Mouse (Mus musculus) splenic B cell, adult 2 months (primary cell): ENCODE results near the gene Nme7.
A peak's percentile ranks its signal among the peaks of the same experiment; 100 is the strongest.

Experiments used
- DNase-seq: peaks from one replicate; pipeline ENCODE4 v3.0.0-alpha.2; 2011; ENCODE audit warnings: low read depth, low spot score
- H3K27me3 ChIP-seq: 2 replicates; pipeline ENCODE4 v1.6.1; 2012; ENCODE audit warnings: mild to moderate bottlenecking, low read length, moderate library complexity, mixed read lengths; ENCODE audit not compliant: control insufficient read depth, poor library complexity, insufficient read depth, severe bottlenecking
- H3K36me3 ChIP-seq: 2 replicates; pipeline ENCODE4 v1.6.1; 2012; ENCODE audit warnings: mild to moderate bottlenecking, low read length, moderate library complexity, mixed read lengths; ENCODE audit not compliant: control insufficient read depth, poor library complexity, insufficient read depth, severe bottlenecking

Gene Nme7

GRCm38 (mm10) chr1:164307124-164307751 is 3.3 kb downstream of the Nme7 start, which contains the start of gene Blzf1:
Blzf1 (minus strand) TSS chr1:164307489.
- Histone ChIP-seq H3K36me3 (peaks cover under 1% of the 10 kb centered on the region), H3K27me3 (no peaks in the 10 kb centered on the region)
- peak; percentile 98 for DNase-seq

GRCm38 (mm10) chr1:164307922-164308321 is 4.0 kb downstream of the Nme7 start:
- no peak for DNase-seq
- H3K36me3 ChIP-seq: no peaks in the 10 kb centered on the region; the same call in 1 of the 2 replicates
- no peaks in the 10 kb centered on the region for H3K27me3 ChIP-seq

DNA sequence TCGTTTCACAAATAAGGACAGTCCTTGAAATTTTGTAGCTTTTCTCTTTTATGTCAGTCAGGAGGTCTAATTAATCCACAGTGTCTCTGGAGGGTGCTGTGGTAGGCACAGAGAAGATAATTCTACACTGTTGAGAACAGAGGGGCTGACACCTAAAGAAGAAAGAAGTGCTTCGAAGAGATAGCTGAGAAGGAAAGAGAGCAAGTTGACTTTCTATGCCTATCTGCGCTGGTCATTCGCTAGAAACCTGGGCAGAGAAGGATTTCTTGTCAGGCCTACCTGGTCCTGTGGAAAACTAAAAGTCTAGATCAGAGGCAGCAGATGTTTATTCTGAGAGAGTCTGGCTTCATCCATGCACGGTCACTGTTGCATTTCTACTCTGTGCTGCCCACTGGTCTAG is 10.2 kb downstream of the Nme7 start:
- DNase-seq: no peak
- H3K36me3 ChIP-seq: 0 out of 2 replicates have a peak, but pooled peaks cover 1% of the 10 kb centered on the region
- no peaks in the 10 kb centered on the region for H3K27me3 ChIP-seq

DNA sequence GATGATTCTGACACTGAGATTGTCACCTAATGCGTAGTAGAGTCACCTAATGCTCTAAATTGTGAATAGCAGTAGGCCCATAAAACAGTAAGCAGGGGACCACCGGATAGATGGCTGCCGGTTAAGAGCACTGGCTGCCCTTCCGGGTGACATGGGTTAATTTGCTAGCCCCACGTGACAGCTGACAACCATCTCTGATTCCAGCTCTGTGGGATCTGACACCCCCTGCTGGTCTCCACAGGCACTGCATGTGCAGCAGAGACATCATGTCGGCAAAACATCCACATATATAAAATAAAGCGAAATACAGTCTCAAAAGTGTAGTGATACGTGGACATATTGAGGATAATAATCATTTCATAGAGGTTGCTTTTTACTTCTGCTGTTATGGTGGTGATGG is 11.3 kb downstream of the Nme7 start:
- Histone ChIP-seq H3K27me3 (no peaks in the 10 kb centered on the region; the same call in 1 of the 2 replicates), H3K36me3 (0 out of 2 replicates have a peak, but pooled peaks cover 1% of the 10 kb centered on the region)
- DNase-seq: peak; percentile 52

- Histone ChIP-seq H3K27me3 (no peaks in the 10 kb centered on the region; the same call in 1 of the 2 replicates), H3K36me3 (0 out of 2 replicates have a peak, but pooled peaks cover 1% of the 10 kb centered on the region)
- DNase-seq: peak; percentile 86
These were observed 12.8 kb downstream of the Nme7 start for GRCm38 (mm10) chr1:164316697-164317096.

- 0 out of 2 replicates have a peak, but pooled peaks cover 1% of the 10 kb centered on the region for H3K36me3 ChIP-seq
- DNase-seq: no peak
- no peaks in the 10 kb centered on the region; the same call in 1 of the 2 replicates for H3K27me3 ChIP-seq
These were observed 13.3 kb downstream of the Nme7 start for GRCm38 (mm10) chr1:164317261-164317660.

DNA sequence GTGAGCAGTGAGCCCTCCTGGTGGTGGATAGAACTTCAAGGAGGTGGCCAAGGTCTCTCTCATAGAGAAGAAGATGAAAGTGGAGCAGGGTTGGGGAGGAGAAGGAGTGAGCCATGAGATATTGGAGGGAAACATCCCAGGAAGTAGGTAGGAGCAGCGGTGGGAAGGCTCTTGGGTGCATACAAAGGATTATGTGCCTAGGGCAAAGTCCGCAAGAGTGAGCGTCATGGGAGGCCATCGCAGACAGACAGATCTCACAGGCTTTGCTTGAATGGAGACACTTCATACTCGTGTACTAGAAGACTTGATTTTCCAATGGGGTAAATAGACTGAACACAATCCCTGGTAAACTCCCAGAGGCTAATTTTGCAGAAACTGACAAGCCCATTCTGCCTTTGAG is 14.6 kb downstream of the Nme7 start:
- H3K36me3 ChIP-seq: 0 out of 2 replicates have a peak, but pooled peaks cover 1% of the 10 kb centered on the region
- DNase-seq: no peak

GRCm38 (mm10) chr1:164319542-164320140 is 15.7 kb downstream of the Nme7 start:
- DNase-seq: no peak
- Histone ChIP-seq H3K36me3 (no peaks in the 10 kb centered on the region), H3K27me3 (no peaks in the 10 kb centered on the region; the same call in 1 of the 2 replicates)

More for the DNA sequence above, 14.6 kb downstream of the Nme7 start:
- H3K27me3 ChIP-seq: no peaks in the 10 kb centered on the region; the same call in 1 of the 2 replicates

- DNase-seq: no peak
- Histone ChIP-seq H3K27me3 (no peaks in the 10 kb centered on the region; the same call in 1 of the 2 replicates), H3K36me3 (no peaks in the 10 kb centered on the region)
These were observed 16.8 kb downstream of the Nme7 start for GRCm38 (mm10) chr1:164320731-164321130.

- Histone ChIP-seq H3K27me3 (no peaks in the 10 kb centered on the region; the same call in 1 of the 2 replicates), H3K36me3 (no peaks in the 10 kb centered on the region)
- no peak for DNase-seq
These were observed 17.5 kb downstream of the Nme7 start for GRCm38 (mm10) chr1:164321408-164321807.

- Histone ChIP-seq H3K27me3 (no peaks in the 10 kb centered on the region; the same call in 1 of the 2 replicates), H3K36me3 (no peaks in the 10 kb centered on the region)
- no peak for DNase-seq
These were observed 19.2 kb downstream of the Nme7 start for GRCm38 (mm10) chr1:164322987-164323650.

DNA sequence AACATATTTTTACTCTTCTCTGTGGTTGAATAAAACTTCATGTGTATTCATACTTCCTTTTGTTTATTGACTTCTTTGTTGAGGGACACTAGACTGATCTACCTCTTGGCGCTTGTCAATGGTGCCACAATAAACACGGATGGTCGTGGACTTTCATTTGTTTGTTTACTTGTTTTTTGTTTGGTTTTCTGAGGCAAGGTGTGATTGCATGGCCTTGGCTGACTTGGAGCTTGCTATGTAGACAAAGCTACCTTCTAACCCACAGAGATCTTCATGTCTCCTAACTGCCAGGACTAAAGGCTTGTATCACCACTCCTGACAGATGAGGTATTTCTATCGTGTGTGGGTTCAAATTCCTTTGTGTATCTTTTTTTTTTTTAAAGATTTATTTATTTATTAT is 20.3 kb downstream of the Nme7 start:
- no peaks in the 10 kb centered on the region for H3K36me3 ChIP-seq

DNA sequence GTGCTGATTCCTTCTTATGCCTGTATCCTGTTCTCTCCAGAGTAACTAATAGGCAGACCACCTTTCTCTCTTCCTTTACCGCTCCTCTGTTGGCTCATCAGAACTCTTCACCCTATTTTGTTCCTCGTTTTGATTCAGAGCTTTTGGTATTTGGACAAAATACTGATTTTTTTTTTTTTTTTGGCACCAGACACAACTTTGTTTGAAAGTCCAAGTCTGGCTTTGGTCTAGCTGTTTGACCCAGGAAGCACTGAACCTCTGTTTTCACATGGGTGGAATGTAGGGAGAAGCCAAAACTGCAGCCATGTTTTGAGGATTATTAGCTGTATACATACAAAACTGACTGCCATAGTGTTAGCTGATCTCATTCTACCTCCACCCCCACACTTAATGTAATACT is 21.0 kb downstream of the Nme7 start:
- no peaks in the 10 kb centered on the region for H3K36me3 ChIP-seq
- no peak for DNase-seq
- no peaks in the 10 kb centered on the region; the same call in 1 of the 2 replicates for H3K27me3 ChIP-seq

More for the DNA sequence above, 20.3 kb downstream of the Nme7 start:
- no peaks in the 10 kb centered on the region; the same call in 1 of the 2 replicates for H3K27me3 ChIP-seq
- DNase-seq: no peak

DNA sequence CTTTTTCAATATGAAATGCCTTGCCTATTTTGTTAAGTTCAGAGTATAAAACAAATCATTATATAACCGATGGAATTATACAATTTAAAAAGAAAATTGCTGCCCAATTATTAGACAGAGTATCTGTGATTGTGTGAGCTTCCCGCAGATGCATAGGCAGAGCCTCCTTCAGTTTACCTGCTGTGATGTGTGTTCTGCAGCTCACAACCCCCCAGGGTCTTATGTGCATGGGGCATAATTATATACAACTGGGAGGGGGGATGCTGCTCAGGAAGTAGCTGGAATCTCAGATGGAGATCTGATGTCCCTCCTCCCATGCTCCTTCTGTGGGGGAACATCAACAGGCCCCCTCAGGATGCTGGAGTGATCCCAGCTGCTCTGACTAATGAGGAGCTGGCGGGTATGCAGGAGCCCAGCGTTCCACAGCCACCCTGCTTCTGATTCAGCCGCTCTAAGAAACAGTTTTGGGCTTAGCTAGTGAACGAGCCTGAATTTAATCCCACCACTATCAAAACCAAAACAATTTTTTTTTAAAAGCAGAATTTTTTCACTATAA is 22.8 kb downstream of the Nme7 start:
- no peaks in the 10 kb centered on the region for H3K27me3 ChIP-seq
- no peak for DNase-seq
- H3K36me3 ChIP-seq: no peaks in the 10 kb centered on the region
